Mouse (Mus musculus): Measurements from ENCODE around the gene Zfp239. TPM values are rescaled to one million over a fixed set of nuclear protein-coding genes. Genes with fewer than 3 reads are reported as not detected.
"Not testable (repeated sequence)": the region's sequence is repeated elsewhere in the genome, so short reads cannot be mapped to it uniquely, and the experiment has no call there.

Gene Zfp239
- polyA plus RNA-seq, 1 experiment = 19.8 TPM

- H3K4me1 ChIP-seq (ENCODE audit: control insufficient read depth, insufficient read depth, low read length) = no peaks in the 10 kb centered on the region
- DNase-seq = no peak
Observed at GRCm38 (mm10) chr6:117844597-117844996, 17.3 kb upstream of the Zfp239 start.

GRCm38 (mm10) chr6:117846671-117847070 lies 15.2 kb upstream of the Zfp239 start:
- H3K4me1 ChIP-seq (ENCODE audit: control insufficient read depth, insufficient read depth, low read length); H3K27ac ChIP-seq (ENCODE audit: insufficient read depth, low read length); DNase-seq; H3K4me3 ChIP-seq (replicated peaks; ENCODE audit: insufficient read depth, low read depth, low read length); H3K27me3 ChIP-seq (ENCODE audit: control insufficient read depth, insufficient read depth, low read length): not testable (repeated sequence)
- WGBS = 87% methylated on average over 4 of the region's 4 CpGs

More at GRCm38 (mm10) chr6:117844597-117844996, 17.3 kb upstream of the Zfp239 start:
- TF ChIP-seq CTCF (IDR thresholded peaks at IDR 0.05; ENCODE audit: borderline replicate concordance, insufficient read depth, low read depth, low read length) (no peak), POLR2A (IDR thresholded peaks at IDR 0.05; ENCODE audit: borderline replicate concordance, insufficient read depth, low read length) (no peak)
- H3K27ac ChIP-seq (ENCODE audit: insufficient read depth, low read length) = no peak overlapping the region
- no peak overlapping the region for H3K4me3 ChIP-seq (replicated peaks; ENCODE audit: insufficient read depth, low read depth, low read length)
- no peaks in the 10 kb centered on the region for H3K27me3 ChIP-seq (ENCODE audit: control insufficient read depth, insufficient read depth, low read length)
- 95% methylated on average over 9 of the region's 9 CpGs for WGBS

- TF ChIP-seq CTCF (IDR thresholded peaks at IDR 0.05; ENCODE audit: borderline replicate concordance, insufficient read depth, low read depth, low read length) (no peak), POLR2A (IDR thresholded peaks at IDR 0.05; ENCODE audit: borderline replicate concordance, insufficient read depth, low read length) (no peak)
- WGBS = 98% methylated on average over 2 of the region's 2 CpGs
- H3K4me3 ChIP-seq (replicated peaks; ENCODE audit: insufficient read depth, low read depth, low read length) = no peak overlapping the region
- no peak overlapping the region for H3K27ac ChIP-seq (ENCODE audit: insufficient read depth, low read length)
- H3K27me3 ChIP-seq (ENCODE audit: control insufficient read depth, insufficient read depth, low read length) = no peaks in the 10 kb centered on the region
- no peaks in the 10 kb centered on the region for H3K4me1 ChIP-seq (ENCODE audit: control insufficient read depth, insufficient read depth, low read length)
- no peak for DNase-seq
Observed at GRCm38 (mm10) chr6:117847772-117848171, 14.1 kb upstream of the Zfp239 start.

- H3K4me1 ChIP-seq (ENCODE audit: control insufficient read depth, insufficient read depth, low read length) = no peaks in the 10 kb centered on the region
- H3K4me3 ChIP-seq (replicated peaks; ENCODE audit: insufficient read depth, low read depth, low read length) = no peak overlapping the region
- H3K27ac ChIP-seq (ENCODE audit: insufficient read depth, low read length) = no peak overlapping the region
- TF ChIP-seq CTCF (IDR thresholded peaks at IDR 0.05; ENCODE audit: borderline replicate concordance, insufficient read depth, low read depth, low read length) (no peak), POLR2A (IDR thresholded peaks at IDR 0.05; ENCODE audit: borderline replicate concordance, insufficient read depth, low read length) (no peak)
- DNase-seq = no peak
- WGBS = 86% methylated on average over 5 of the region's 5 CpGs
- H3K27me3 ChIP-seq (ENCODE audit: control insufficient read depth, insufficient read depth, low read length) = no peaks in the 10 kb centered on the region
Observed at GRCm38 (mm10) chr6:117848577-117848976, 13.3 kb upstream of the Zfp239 start.

GRCm38 (mm10) chr6:117851747-117852146 lies 10.2 kb upstream of the Zfp239 start:
- WGBS = 62% methylated on average over 2 of the region's 2 CpGs
- Histone ChIP-seq H3K27me3 (ENCODE audit: control insufficient read depth, insufficient read depth, low read length) (no peaks in the 10 kb centered on the region), H3K4me3 (replicated peaks; ENCODE audit: insufficient read depth, low read depth, low read length) (no peak overlapping the region), H3K27ac (ENCODE audit: insufficient read depth, low read length) (no peak overlapping the region), H3K4me1 (ENCODE audit: control insufficient read depth, insufficient read depth, low read length) (no peaks in the 10 kb centered on the region)
- no peak for DNase-seq
- TF ChIP-seq POLR2A (IDR thresholded peaks at IDR 0.05; ENCODE audit: borderline replicate concordance, insufficient read depth, low read length) = no peak
- TF ChIP-seq CTCF (IDR thresholded peaks at IDR 0.05; ENCODE audit: borderline replicate concordance, insufficient read depth, low read depth, low read length) = no peak

- H3K27me3 ChIP-seq (ENCODE audit: control insufficient read depth, insufficient read depth, low read length) = no peaks in the 10 kb centered on the region
- WGBS = 90% methylated on average over 1 of the region's 1 CpGs
- DNase-seq = no peak
- no peak overlapping the region for H3K27ac ChIP-seq (ENCODE audit: insufficient read depth, low read length)
- no peak overlapping the region for H3K4me3 ChIP-seq (replicated peaks; ENCODE audit: insufficient read depth, low read depth, low read length)
- TF ChIP-seq POLR2A (IDR thresholded peaks at IDR 0.05; ENCODE audit: borderline replicate concordance, insufficient read depth, low read length) (no peak), CTCF (IDR thresholded peaks at IDR 0.05; ENCODE audit: borderline replicate concordance, insufficient read depth, low read depth, low read length) (no peak)
- H3K4me1 ChIP-seq (ENCODE audit: control insufficient read depth, insufficient read depth, low read length) = no peaks in the 10 kb centered on the region
Observed at GRCm38 (mm10) chr6:117857990-117858389, 3.9 kb upstream of the Zfp239 start.

GRCm38 (mm10) chr6:117862465-117862864 lies 565 bp downstream of the Zfp239 start:
- DNase-seq = no peak
- Histone ChIP-seq H3K4me3 (replicated peaks; ENCODE audit: insufficient read depth, low read depth, low read length) (no peak overlapping the region), H3K27ac (ENCODE audit: insufficient read depth, low read length) (no peak overlapping the region), H3K27me3 (ENCODE audit: control insufficient read depth, insufficient read depth, low read length) (no peaks in the 10 kb centered on the region), H3K4me1 (ENCODE audit: control insufficient read depth, insufficient read depth, low read length) (peaks cover 3% of the 10 kb centered on the region; the same call in 1 of the 2 replicates)
- 79% methylated on average over 8 of the region's 8 CpGs for WGBS
- TF ChIP-seq POLR2A (IDR thresholded peaks at IDR 0.05; ENCODE audit: borderline replicate concordance, insufficient read depth, low read length) (no peak), CTCF (IDR thresholded peaks at IDR 0.05; ENCODE audit: borderline replicate concordance, insufficient read depth, low read depth, low read length) (no peak)

- H3K4me3 ChIP-seq (replicated peaks; ENCODE audit: insufficient read depth, low read depth, low read length) = peak overlapping the region; percentile 85
- under 1% methylated on average over 26 of the region's 26 CpGs for WGBS
- DNase-seq = peak; percentile 70 to 82
- no peaks in the 10 kb centered on the region for H3K27me3 ChIP-seq (ENCODE audit: control insufficient read depth, insufficient read depth, low read length)
- peaks cover 3% of the 10 kb centered on the region; the same call in 1 of the 2 replicates for H3K4me1 ChIP-seq (ENCODE audit: control insufficient read depth, insufficient read depth, low read length)
- peak; percentile 43; the same call in 1 of the 2 replicates for TF ChIP-seq POLR2A (IDR thresholded peaks at IDR 0.05; ENCODE audit: borderline replicate concordance, insufficient read depth, low read length)
- TF ChIP-seq CTCF (IDR thresholded peaks at IDR 0.05; ENCODE audit: borderline replicate concordance, insufficient read depth, low read depth, low read length) = no peak
- peak overlapping the region; percentile 25; the same call in 1 of the 2 replicates for H3K27ac ChIP-seq (ENCODE audit: insufficient read depth, low read length)
Observed at GRCm38 (mm10) chr6:117862899-117863620, 1.2 kb downstream of the Zfp239 start.

All from cerebellum, adult 2 months (tissue).